Mouse (Mus musculus) embryonic facial prominence, embryonic 13.5 days (tissue): ENCODE data around the gene Rdh9. TPM values are rescaled to one million over a fixed set of nuclear protein-coding genes. Genes with fewer than 3 reads are reported as not detected.
"Not testable (repeated sequence)": the region's sequence is repeated elsewhere in the genome, so short reads cannot be mapped to it uniquely, and the experiment has no call there.

Experiments used
- ATAC-seq: fragments of 200-750 bp; cut with Nextera tagmentation; 2 replicates; pipeline ENCODE4 v1.8.0; 2017; ENCODE audit warnings: low read depth; ENCODE audit not compliant: insufficient number of reproducible peaks, insufficient read depth, low FRiP score, low TSS enrichment
- H3K27ac ChIP-seq: fragments of 300-500 bp; sonication (generic); 2 replicates; pipeline ENCODE4 v1.5.1; 2015; ENCODE audit warnings: moderate library complexity, mild to moderate bottlenecking, inconsistent platforms
- H3K27me3 ChIP-seq: fragments of 300-500 bp; sonication (generic); 2 replicates; pipeline ENCODE4 v1.6.1; 2015; ENCODE audit warnings: mild to moderate bottlenecking, inconsistent platforms
- H3K36me3 ChIP-seq: fragments of 300-500 bp; sonication (generic); 2 replicates; pipeline ENCODE4 v1.6.1; 2015; ENCODE audit warnings: mild to moderate bottlenecking, inconsistent platforms
- H3K4me1 ChIP-seq: fragments of 300-500 bp; sonication (generic); 2 replicates; pipeline ENCODE4 v1.6.1; 2015; ENCODE audit warnings: inconsistent platforms
- H3K4me2 ChIP-seq: fragments of 300-500 bp; sonication (generic); 2 replicates; pipeline ENCODE4 v1.6.1; 2015; ENCODE audit warnings: moderate library complexity, mild to moderate bottlenecking, inconsistent platforms
- H3K4me3 ChIP-seq: fragments of 300-500 bp; sonication (generic); 2 replicates; pipeline ENCODE4 v1.5.1; 2015; ENCODE audit warnings: mild to moderate bottlenecking, inconsistent platforms
- H3K9ac ChIP-seq: fragments of 300-500 bp; sonication (generic); 2 replicates; pipeline ENCODE4 v1.6.1; 2015; ENCODE audit warnings: mild to moderate bottlenecking, inconsistent platforms
- H3K9me3 ChIP-seq: fragments of 300-500 bp; sonication (generic); 2 replicates; pipeline ENCODE4 v1.6.1; 2016; ENCODE audit warnings: inconsistent platforms
- WGBS: fragments of 180-500 bp; shearing (Covaris S2); methylation state at CpG from one replicate; pipeline ENCODE4 v1.1.7; 2015; ENCODE audit warnings: mixed read lengths; 5-methylcytosine and 5-hydroxymethylcytosine counted together
- polyA plus RNA-seq: library from polyadenylated mRNA; unstranded; fragments of >200 nt; fragmentation: Nextera tagmentation; extraction: Ambion mirVana; gene quantifications from 2 replicates; pipeline ENCODE4 v1.2.1, GENCODE M21; 2015

Gene Rdh9
- polyA plus RNA-seq, 1 experiment from 2014 or later: 0.34 TPM

DNA sequence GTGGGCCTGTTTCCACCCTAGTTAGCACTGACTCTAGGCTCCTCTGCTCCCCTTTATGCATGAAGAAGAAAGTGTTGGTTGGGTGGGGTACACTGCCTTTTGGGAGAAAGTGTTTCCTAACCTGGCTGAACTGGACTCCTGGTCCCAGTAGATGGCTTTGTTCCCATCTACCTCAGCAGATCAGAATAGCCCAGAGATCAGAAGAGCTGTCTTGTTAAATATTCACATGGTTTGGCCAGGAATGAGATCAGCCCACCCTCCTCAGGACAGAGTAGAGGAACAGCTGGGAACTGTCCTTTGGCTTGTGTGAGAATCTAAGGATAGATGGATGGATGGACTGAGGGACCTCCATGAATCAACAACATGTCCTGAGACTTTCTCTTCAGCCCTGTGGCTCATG is 39.7 kb downstream of the Rdh9 start:
- H3K4me1 ChIP-seq: no peaks in the 10 kb centered on the region
- no peaks in the 10 kb centered on the region for H3K27me3 ChIP-seq
- no peak for ATAC-seq
- H3K36me3 ChIP-seq: no peaks in the 10 kb centered on the region
- no peak overlapping the region for H3K9ac ChIP-seq
- H3K4me3 ChIP-seq: no peak overlapping the region
- 0 out of 2 replicates have a peak, but pooled peaks cover 7% of the 10 kb centered on the region for H3K9me3 ChIP-seq
- no peak overlapping the region for H3K4me2 ChIP-seq
- no peak overlapping the region for H3K27ac ChIP-seq

DNA sequence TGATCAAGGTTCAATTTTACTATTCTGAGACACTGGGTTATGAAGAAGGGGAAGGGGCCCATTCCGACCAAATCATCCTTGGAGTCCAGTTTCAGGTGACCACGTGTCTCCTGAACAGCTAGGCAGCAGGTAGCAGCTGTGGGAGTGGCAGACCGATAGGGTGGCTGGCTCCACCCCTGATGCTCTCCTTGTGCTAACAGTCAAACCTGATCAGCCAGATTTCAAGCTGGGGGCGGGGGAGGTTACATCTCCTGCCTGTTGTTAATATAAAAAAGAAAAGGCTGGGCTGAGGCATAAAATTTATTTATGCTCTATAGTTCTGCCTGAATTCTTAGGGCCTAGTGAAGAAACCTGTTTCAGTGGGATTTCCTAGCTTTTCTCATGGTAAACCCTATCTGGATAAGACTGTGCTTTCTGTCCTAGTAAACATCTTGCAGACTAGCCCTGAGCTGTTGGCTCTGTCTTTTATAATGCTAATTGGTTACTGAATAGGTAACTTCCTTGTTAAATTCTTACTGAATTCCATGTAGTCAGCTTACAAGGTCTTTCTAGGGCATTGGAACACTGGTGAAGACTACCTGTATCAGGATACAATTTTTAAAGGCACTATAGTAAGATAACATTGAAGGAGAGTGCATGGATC is 41.2 kb downstream of the Rdh9 start:
- H3K4me1 ChIP-seq, H3K36me3 ChIP-seq, H3K27me3 ChIP-seq, H3K4me2 ChIP-seq, H3K9me3 ChIP-seq, H3K4me3 ChIP-seq, H3K27ac ChIP-seq, H3K9ac ChIP-seq, ATAC-seq: not testable (repeated sequence)
- WGBS: 66% methylated on average over 4 of the region's 4 CpGs

DNA sequence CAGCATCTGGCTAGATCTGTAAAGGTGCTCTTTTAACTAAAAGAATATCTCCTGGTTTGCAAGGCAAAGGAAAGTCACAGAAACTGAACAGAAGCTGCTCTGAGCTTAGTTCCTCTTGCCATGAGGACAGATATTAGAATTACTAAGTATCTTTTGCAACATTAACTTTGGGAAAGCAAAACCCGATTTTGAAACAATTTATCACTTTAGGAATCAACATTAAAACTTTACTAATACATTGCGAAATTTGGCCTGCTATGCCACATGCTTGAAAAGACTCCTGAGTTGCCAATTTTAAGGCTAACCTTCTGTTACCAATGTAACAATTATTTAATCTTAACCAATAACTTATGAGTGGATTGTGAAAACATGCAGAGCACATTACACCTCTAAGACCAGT is 45.6 kb downstream of the Rdh9 start:
- not testable (repeated sequence) for H3K9ac ChIP-seq, H3K9me3 ChIP-seq, ATAC-seq, H3K27ac ChIP-seq, H3K27me3 ChIP-seq, H3K36me3 ChIP-seq, H3K4me3 ChIP-seq, H3K4me1 ChIP-seq, H3K4me2 ChIP-seq
- 87% methylated on average over 2 of the region's 2 CpGs for WGBS

DNA sequence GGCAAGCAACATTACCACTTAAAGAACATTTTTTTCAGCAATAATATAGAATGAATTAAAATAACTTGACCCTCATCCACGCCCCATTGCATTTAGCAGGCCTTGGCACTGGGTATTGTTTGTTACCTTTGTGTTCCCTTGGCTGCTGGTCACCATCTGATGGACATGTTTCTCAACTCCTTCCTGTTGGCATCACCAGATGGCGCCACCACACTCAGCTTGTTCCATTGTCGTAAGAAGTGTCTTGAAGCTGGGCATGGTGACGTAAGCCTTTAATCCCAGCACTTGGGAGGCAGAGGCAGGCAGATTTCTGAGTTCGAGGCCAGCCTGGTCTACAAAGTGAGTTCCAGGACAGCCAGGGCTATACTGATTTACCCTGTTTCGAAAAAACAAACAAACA is 49.2 kb downstream of the Rdh9 start:
- 76% methylated on average over 6 of the region's 6 CpGs for WGBS

DNA sequence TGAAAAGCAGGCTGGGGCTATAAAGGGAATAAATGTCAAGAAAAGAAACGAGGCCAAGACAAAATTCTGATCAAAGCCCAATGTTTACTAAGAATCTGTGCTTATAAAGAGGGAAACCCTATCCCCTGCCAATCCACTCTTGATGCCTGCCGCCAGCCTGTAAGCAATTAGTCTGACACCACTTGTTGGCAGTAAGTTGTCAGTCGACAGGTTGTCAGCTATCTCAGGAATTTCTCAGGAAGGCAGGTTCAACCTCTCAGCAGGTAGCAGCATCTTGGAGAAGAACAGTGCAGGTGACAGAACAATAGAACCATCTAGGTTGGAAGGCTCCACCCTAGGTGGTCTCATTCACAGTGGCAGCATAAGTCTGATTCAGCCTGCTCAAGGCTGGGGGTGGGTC is 52.9 kb downstream of the Rdh9 start:
- H3K4me3 ChIP-seq: no peak overlapping the region
- no peak overlapping the region for H3K4me2 ChIP-seq
- no peak overlapping the region for H3K9ac ChIP-seq
- no peaks in the 10 kb centered on the region for H3K27me3 ChIP-seq
- no peaks in the 10 kb centered on the region for H3K9me3 ChIP-seq
- 59% methylated on average over 3 of the region's 3 CpGs for WGBS
- H3K4me1 ChIP-seq: no peaks in the 10 kb centered on the region
- no peak overlapping the region for H3K27ac ChIP-seq
- no peaks in the 10 kb centered on the region for H3K36me3 ChIP-seq
- ATAC-seq: no peak

More for the DNA sequence above, 49.2 kb downstream of the Rdh9 start:
- no peaks in the 10 kb centered on the region for H3K27me3 ChIP-seq
- no peaks in the 10 kb centered on the region for H3K4me1 ChIP-seq
- H3K4me3 ChIP-seq: no peak overlapping the region
- H3K9ac ChIP-seq: no peak overlapping the region
- no peak overlapping the region for H3K27ac ChIP-seq
- H3K4me2 ChIP-seq: no peak overlapping the region
- no peaks in the 10 kb centered on the region for H3K36me3 ChIP-seq
- no peaks in the 10 kb centered on the region for H3K9me3 ChIP-seq
- ATAC-seq: no peak

DNA sequence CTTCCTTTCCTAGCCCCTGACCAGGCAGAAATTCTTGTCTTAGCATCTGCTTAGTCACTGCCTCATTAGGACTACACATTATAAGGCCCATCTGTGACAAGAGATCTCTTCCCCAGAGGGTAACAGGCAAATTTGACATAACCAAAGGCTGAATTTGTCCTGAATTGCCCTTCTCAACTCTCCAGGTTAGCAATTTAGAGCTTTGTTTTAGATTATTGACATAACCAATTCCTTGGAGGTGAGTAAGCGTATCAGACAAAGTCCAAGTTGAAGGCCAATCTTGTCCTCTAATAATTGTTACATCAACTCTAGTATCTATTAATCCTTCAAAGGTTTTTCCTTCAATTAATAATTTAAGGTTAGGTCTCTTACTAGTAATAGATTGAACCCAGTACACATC is 58.0 kb downstream of the Rdh9 start:
- not testable (repeated sequence) for H3K4me2 ChIP-seq, H3K4me3 ChIP-seq, H3K9me3 ChIP-seq, ATAC-seq, H3K9ac ChIP-seq, H3K27ac ChIP-seq, H3K36me3 ChIP-seq, H3K27me3 ChIP-seq, H3K4me1 ChIP-seq
- WGBS: 92% methylated on average over 1 of the region's 1 CpGs

DNA sequence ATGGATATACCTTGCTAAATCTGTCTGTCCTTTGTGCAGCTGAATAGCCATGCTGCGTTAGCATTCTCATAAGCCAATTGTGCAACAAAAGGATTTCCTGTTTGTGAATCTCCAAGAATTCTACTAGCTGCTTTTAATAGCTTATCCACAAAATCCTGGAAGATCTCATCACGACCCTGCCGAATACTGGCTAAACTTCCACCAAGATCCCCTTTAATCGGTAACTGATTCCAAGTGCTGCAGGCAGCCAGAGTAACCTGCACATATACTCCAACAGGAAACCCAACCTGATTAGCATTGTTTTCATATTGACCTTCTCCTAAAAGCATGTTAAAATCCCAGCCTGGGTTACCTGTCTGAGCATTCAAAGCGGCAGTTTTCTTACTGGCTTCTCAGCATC is 59.1 kb downstream of the Rdh9 start:
- Histone ChIP-seq H3K9ac (no peak overlapping the region), H3K36me3 (no peaks in the 10 kb centered on the region), H3K9me3 (no peaks in the 10 kb centered on the region), H3K4me1 (no peaks in the 10 kb centered on the region), H3K4me3 (no peak overlapping the region), H3K27me3 (no peaks in the 10 kb centered on the region), H3K4me2 (no peak overlapping the region), H3K27ac (no peak overlapping the region)
- ATAC-seq: no peak
- WGBS: 83% methylated on average over 5 of the region's 5 CpGs

DNA sequence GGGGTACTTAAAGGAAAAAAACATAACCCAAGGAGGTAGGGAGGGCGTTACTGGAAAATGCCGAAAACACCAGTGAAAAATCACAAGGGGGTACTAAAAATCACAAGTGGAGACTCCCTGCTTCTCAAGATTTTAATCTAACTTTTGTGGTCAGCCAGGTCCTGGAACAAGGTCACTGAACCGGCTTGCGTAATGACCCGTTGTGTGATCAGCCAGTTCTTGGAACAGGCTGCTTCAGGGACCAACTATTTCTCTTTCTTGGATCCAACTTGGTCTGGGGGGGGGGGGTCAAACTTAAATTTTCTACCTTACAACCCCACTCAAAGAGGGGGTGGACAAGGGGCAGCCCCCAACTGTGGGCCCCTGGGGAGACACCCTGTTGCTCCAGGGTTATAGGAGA is 61.6 kb downstream of the Rdh9 start:
- H3K36me3 ChIP-seq, ATAC-seq, H3K27me3 ChIP-seq, H3K9ac ChIP-seq, H3K4me2 ChIP-seq, H3K9me3 ChIP-seq, H3K4me1 ChIP-seq, H3K27ac ChIP-seq, H3K4me3 ChIP-seq: not testable (repeated sequence)
- WGBS: 92% methylated on average over 5 of the region's 5 CpGs

DNA sequence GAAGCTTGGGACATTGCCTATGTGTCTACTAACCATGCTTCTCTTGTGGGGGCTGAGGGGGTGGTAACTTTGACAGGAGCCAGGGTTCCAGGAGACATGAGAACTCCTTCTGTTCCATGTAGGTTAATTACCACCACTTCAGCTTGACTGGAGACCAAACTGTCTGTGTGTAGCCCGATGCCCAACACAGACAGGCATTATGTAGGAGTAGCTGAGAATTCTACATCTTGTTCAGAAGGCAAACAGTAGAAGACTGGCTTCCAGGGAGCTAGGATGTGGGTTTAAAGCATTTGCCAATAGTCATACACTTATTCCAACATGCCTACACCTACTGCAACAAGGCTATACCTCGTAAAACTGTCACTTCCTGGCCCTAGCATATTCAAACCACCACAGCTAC is 62.4 kb downstream of the Rdh9 start:
- Histone ChIP-seq H3K4me1 (no peaks in the 10 kb centered on the region), H3K36me3 (no peaks in the 10 kb centered on the region), H3K4me3 (no peak overlapping the region), H3K4me2 (no peak overlapping the region), H3K9me3 (no peaks in the 10 kb centered on the region), H3K9ac (no peak overlapping the region), H3K27me3 (no peaks in the 10 kb centered on the region), H3K27ac (no peak overlapping the region)
- 89% methylated on average over 2 of the region's 2 CpGs for WGBS
- ATAC-seq: no peak

DNA sequence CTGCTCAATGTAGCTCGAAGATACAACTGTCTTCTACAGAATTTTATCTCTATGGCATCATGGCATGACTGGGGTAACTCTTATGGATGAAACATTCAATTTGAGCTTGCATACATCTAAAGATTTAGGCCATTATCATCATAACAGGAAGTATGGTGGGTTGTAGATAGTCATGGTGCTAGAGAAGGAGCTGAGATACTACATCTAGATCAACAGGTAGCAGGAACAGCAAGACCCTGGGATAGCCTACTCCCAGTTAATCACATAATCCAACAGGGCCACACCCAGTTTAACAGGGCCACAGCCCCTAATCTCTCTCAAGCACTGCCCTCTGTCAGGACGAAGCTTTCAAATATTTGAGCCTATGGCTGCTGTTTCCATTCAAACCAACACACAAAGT is 64.6 kb downstream of the Rdh9 start:
- 63% methylated on average over 2 of the region's 2 CpGs for WGBS
- H3K9me3 ChIP-seq: no peaks in the 10 kb centered on the region
- no peak overlapping the region for H3K4me2 ChIP-seq
- no peak for ATAC-seq
- no peaks in the 10 kb centered on the region for H3K36me3 ChIP-seq
- no peaks in the 10 kb centered on the region for H3K27me3 ChIP-seq
- H3K27ac ChIP-seq: no peak overlapping the region
- H3K4me1 ChIP-seq: no peaks in the 10 kb centered on the region
- no peak overlapping the region for H3K4me3 ChIP-seq
- H3K9ac ChIP-seq: no peak overlapping the region

Other genes with a start within 250 kb of the Rdh9 start
- gene Nxph4, start 241.8 kb upstream of the Rdh9 start, polyA plus RNA-seq: 3.0 and 3.9 TPM in 2 replicates
- gene Lrp1, start 155.2 kb upstream of the Rdh9 start, polyA plus RNA-seq: 139 and 159 TPM in 2 replicates
- 21.1 and 22.0 TPM in 2 replicates for gene Stat6, start 133.4 kb upstream of the Rdh9 start, polyA plus RNA-seq
- gene Nemp1, start 109.5 kb upstream of the Rdh9 start, polyA plus RNA-seq: 9.1 and 10.6 TPM in 2 replicates
- 19.5 and 20.3 TPM in 2 replicates for gene Nab2, start 107.8 kb upstream of the Rdh9 start, polyA plus RNA-seq
- gene Myo1a, start 71.2 kb upstream of the Rdh9 start, polyA plus RNA-seq: 0.66 and 2.5 TPM in 2 replicates
- gene Tac2, start 51.9 kb upstream of the Rdh9 start, polyA plus RNA-seq: 0.55 TPM in 1 of 2 replicates, not detected in the other
- 3.7 TPM in 2 replicates for gene Zbtb39, start 36.8 kb upstream of the Rdh9 start, polyA plus RNA-seq
- 0.90 and 1.2 TPM in 2 replicates for gene Gpr182, start 24.7 kb upstream of the Rdh9 start, polyA plus RNA-seq
- gene Rdh1, start 16.7 kb upstream of the Rdh9 start, polyA plus RNA-seq: 0.06 TPM in 1 of 2 replicates, not detected in the other
- not detected in 2 replicates for gene Rdh16f1, start 16.6 kb upstream of the Rdh9 start, polyA plus RNA-seq
- not detected in 2 replicates for gene Rdh16, start 24.8 kb downstream of the Rdh9 start, polyA plus RNA-seq
- not detected in 2 replicates for gene Rdh19, start 73.5 kb downstream of the Rdh9 start, polyA plus RNA-seq
- not detected in 2 replicates for gene Rdh16f2, start 90.1 kb downstream of the Rdh9 start, polyA plus RNA-seq
- 0.21 TPM in 1 of 2 replicates, not detected in the other for gene Rdh7, start 112.4 kb downstream of the Rdh9 start, polyA plus RNA-seq
- gene Sdr9c7, start 122.1 kb downstream of the Rdh9 start, polyA plus RNA-seq: 0.08 and 0.10 TPM in 2 replicates
- gene Hsd17b6, start 231.2 kb downstream of the Rdh9 start, polyA plus RNA-seq: not detected in 2 replicates
- 92.1 and 92.2 TPM in 2 replicates for gene Prim1, start 238.8 kb downstream of the Rdh9 start, polyA plus RNA-seq